Mouse (Mus musculus): ENCODE measurements at regions not wholly inside any gene's neighbourhood (a gene's known extent, or its start where the extent isn't known, plus 50 kb on each side); places are given as distances from the start of the nearest gene placed in this dataset.

DNA sequence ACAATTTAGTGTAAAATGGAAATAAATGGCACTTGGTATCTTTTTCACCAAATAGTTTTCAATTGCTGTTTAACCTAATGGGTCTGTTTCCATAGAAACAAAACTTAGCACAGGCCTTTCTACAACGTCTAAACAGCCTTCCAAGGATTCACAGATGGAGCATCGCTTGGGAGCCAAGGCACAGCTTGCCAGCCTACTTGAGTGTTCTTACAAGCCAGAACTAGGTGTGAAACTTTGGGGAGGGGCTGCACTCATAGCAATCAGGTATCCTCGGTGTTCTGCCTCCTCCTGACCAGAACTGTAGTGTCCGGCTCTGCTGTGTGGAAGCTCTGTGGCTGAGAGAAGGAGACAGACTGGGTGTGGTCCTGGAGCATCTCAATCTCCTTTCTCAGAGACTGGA, 99.1 kb upstream of the Far2 start:
- no peak overlapping the region for H3K4me3 ChIP-seq (replicated peaks; ENCODE audit: low read depth, low read length)
- DNase-seq, result no peak
- H3K9ac ChIP-seq (replicated peaks; ENCODE audit: low read length), result no peak overlapping the region
- no peak overlapping the region for H3K27ac ChIP-seq (replicated peaks; ENCODE audit: low read depth, low read length)
- H3K4me2 ChIP-seq (ENCODE audit: low read length), result no peak overlapping the region
- no peaks in the 10 kb centered on the region for H3K4me1 ChIP-seq (ENCODE audit: control insufficient read depth, insufficient read depth, low read length)
- WGBS, result 84% methylated on average over 4 of the region's 4 CpGs
- ATAC-seq (ENCODE audit: low FRiP score, low TSS enrichment), result no peak
- no peaks in the 10 kb centered on the region for H3K9me3 ChIP-seq (ENCODE audit: control insufficient read depth, low read length)
- H3K36me3 ChIP-seq (ENCODE audit: control insufficient read depth, insufficient read depth, low read length), result no peaks in the 10 kb centered on the region
- no peaks in the 10 kb centered on the region for H3K27me3 ChIP-seq (ENCODE audit: control insufficient read depth, insufficient read depth, low read length)

DNA sequence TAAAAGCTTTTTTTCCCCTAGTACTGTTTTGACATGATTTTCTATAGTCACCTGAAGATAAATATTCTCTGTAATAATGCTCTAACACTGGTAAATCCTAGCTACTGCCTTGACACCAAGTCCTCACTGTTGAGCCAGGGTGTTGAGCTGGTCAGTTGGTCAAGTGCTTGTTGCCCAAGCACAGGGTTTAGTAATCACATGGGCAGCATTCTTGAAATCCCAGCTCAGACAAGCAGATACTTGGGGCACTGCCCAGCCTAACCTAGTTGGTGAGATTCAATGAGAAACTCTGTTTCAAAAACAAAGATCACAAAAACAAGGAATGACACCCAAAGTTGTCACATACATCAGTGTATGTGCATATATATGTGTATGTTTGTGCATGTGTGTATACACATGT, 95.4 kb upstream of the Far2 start:
- H3K27me3 ChIP-seq (ENCODE audit: control insufficient read depth, insufficient read depth, low read length), result no peaks in the 10 kb centered on the region

DNA sequence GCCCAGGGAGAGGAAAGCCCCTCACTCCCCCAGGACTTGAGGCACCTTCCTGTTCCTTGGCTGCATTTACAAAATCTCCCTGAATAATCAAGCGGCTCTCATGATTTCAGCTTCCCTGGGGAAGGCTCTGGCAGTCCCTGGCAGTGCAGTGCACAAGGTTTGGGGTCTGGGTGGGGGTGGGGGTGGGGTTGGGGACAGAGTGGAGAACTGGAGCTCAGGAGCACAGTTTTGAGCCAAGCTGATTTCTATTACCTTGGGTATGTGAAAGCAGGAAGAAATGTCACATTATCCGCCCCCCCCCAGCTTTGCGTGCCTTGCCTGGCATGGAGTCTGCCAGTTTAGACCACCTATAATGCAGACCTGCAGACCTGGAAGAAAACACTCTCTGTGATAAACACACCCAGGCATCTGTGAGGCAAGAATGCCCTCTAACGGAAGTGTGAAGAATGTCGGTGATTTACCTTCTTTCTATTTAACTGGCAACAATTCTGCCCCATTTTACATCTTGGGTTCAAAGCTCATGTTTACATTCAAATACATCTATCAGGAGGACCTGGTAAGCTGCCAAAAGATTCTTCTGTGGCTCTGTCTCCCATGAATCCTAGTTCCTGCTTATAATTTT, 93.9 kb upstream of the Far2 start:
- H3K4me2 ChIP-seq (ENCODE audit: low read length), result no peak overlapping the region
- ATAC-seq (ENCODE audit: low FRiP score, low TSS enrichment), result no peak
- no peak overlapping the region for H3K9ac ChIP-seq (replicated peaks; ENCODE audit: low read length)
- no peaks in the 10 kb centered on the region for H3K9me3 ChIP-seq (ENCODE audit: control insufficient read depth, low read length)
- WGBS, result 57% methylated on average over 5 of the region's 5 CpGs
- H3K27ac ChIP-seq (replicated peaks; ENCODE audit: low read depth, low read length), result no peak overlapping the region
- no peaks in the 10 kb centered on the region for H3K36me3 ChIP-seq (ENCODE audit: control insufficient read depth, insufficient read depth, low read length)
- H3K4me3 ChIP-seq (replicated peaks; ENCODE audit: low read depth, low read length), result no peak overlapping the region
- H3K27me3 ChIP-seq (ENCODE audit: control insufficient read depth, insufficient read depth, low read length), result no peaks in the 10 kb centered on the region
- DNase-seq, result peak; percentile 62
- H3K4me1 ChIP-seq (ENCODE audit: control insufficient read depth, insufficient read depth, low read length), result no peaks in the 10 kb centered on the region

More for the DNA sequence above, 95.4 kb upstream of the Far2 start:
- Histone ChIP-seq H3K4me1 (ENCODE audit: control insufficient read depth, insufficient read depth, low read length) (no peaks in the 10 kb centered on the region), H3K36me3 (ENCODE audit: control insufficient read depth, insufficient read depth, low read length) (no peaks in the 10 kb centered on the region), H3K27ac (replicated peaks; ENCODE audit: low read depth, low read length) (no peak overlapping the region), H3K9ac (replicated peaks; ENCODE audit: low read length) (no peak overlapping the region), H3K4me3 (replicated peaks; ENCODE audit: low read depth, low read length) (no peak overlapping the region), H3K9me3 (ENCODE audit: control insufficient read depth, low read length) (no peaks in the 10 kb centered on the region), H3K4me2 (ENCODE audit: low read length) (no peak overlapping the region)
- DNase-seq, result no peak
- ATAC-seq (ENCODE audit: low FRiP score, low TSS enrichment), result no peak

DNA sequence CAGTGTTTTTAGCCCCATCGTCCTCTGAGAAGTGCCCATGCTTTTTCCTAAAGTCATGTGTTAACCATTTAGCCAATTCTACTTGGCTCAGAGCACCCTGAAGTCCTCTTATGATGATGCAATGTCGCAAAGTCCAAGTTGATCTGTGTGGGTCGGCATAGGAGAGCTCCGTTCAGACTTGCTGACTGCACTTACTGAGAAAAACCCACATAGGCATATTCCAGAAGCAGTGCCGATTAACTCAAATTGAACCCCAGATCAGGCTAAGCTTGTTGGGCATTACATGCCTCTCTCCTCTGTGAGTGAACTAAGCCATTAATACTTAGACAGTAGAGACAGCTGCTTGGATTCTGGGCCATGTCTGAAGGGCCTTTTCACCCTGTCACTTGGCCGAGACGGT, 93.3 kb upstream of the Far2 start:
- no peak for ATAC-seq (ENCODE audit: low FRiP score, low TSS enrichment)

DNA sequence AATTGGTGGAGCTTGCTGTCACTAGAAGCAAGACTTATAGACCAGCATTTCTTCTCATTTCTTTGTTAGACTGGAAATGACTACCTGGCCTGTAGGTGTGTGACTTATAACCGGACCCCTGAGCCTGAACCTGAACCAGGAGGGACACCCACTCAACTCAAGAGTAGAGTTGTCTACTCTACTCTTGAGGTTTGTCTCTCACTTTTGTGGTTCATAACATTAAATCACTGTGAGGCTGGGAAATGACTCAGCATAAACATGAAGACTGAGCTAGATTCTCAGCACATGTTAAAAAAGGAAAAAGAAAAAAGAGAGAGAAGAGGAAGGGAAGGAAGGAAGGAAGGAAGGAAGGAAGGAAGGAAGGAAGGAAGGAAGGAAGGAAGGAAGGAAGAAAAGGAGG, 92.8 kb upstream of the Far2 start:
- Histone ChIP-seq H3K27me3 (ENCODE audit: control insufficient read depth, insufficient read depth, low read length) (no peaks in the 10 kb centered on the region), H3K9ac (replicated peaks; ENCODE audit: low read length) (no peak overlapping the region), H3K27ac (replicated peaks; ENCODE audit: low read depth, low read length) (no peak overlapping the region), H3K36me3 (ENCODE audit: control insufficient read depth, insufficient read depth, low read length) (no peaks in the 10 kb centered on the region), H3K4me1 (ENCODE audit: control insufficient read depth, insufficient read depth, low read length) (no peaks in the 10 kb centered on the region), H3K4me2 (ENCODE audit: low read length) (no peak overlapping the region), H3K9me3 (ENCODE audit: control insufficient read depth, low read length) (no peaks in the 10 kb centered on the region), H3K4me3 (replicated peaks; ENCODE audit: low read depth, low read length) (no peak overlapping the region)
- no peak for DNase-seq
- WGBS, result 93% methylated on average over 1 of the region's 1 CpGs
- ATAC-seq (ENCODE audit: low FRiP score, low TSS enrichment), result no peak

More for the DNA sequence above, 93.3 kb upstream of the Far2 start:
- Histone ChIP-seq H3K9ac (replicated peaks; ENCODE audit: low read length) (no peak overlapping the region), H3K27me3 (ENCODE audit: control insufficient read depth, insufficient read depth, low read length) (no peaks in the 10 kb centered on the region), H3K4me2 (ENCODE audit: low read length) (no peak overlapping the region), H3K4me3 (replicated peaks; ENCODE audit: low read depth, low read length) (no peak overlapping the region), H3K36me3 (ENCODE audit: control insufficient read depth, insufficient read depth, low read length) (no peaks in the 10 kb centered on the region), H3K9me3 (ENCODE audit: control insufficient read depth, low read length) (no peaks in the 10 kb centered on the region), H3K4me1 (ENCODE audit: control insufficient read depth, insufficient read depth, low read length) (no peaks in the 10 kb centered on the region), H3K27ac (replicated peaks; ENCODE audit: low read depth, low read length) (no peak overlapping the region)
- 90% methylated on average over 7 of the region's 7 CpGs for WGBS
- DNase-seq, result no peak

DNA sequence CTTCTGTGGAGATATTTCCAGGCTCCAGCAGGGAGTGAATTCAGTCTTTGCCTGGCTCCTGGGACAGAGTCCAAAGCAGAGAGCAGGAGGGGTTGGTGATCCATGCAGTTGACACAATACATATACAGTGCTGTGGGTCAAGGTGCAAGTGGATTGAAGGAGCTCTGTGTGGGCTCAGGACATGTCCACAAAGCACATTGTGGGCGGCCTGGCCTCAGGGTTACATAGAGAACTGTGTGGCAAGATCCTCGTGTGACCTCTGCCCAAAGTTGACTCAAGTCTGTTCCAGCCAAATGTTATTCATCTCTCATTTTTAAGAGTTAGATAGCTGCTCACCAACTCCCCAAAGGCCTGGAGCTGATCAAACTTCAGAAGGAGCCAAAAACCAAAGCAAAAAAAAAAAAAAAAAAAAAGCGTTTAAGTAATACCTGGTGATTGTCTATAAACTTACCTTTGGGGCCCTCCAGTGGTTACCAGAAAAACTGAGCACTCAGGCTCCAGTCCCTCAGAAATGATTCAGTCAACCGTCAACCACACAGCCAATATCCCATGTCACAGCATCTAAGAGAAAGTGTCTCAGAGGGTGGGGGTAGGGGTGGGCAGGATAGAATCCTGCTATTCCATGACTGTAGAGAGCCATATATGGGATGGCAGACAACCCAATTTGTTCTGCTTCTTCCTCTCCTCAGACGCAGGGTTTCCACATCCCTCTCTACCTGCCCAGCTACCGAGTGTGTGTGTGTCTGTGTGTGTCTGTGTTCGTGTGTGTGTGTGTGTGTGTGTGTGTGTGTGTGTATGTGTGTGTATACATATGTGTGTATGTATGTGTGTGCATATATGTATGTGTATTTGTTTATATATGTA, 91.9 kb upstream of the Far2 start:
- Histone ChIP-seq H3K4me2 (ENCODE audit: low read length) (no peak overlapping the region), H3K9me3 (ENCODE audit: control insufficient read depth, low read length) (no peaks in the 10 kb centered on the region), H3K4me1 (ENCODE audit: control insufficient read depth, insufficient read depth, low read length) (no peaks in the 10 kb centered on the region), H3K27ac (replicated peaks; ENCODE audit: low read depth, low read length) (no peak overlapping the region), H3K27me3 (ENCODE audit: control insufficient read depth, insufficient read depth, low read length) (no peaks in the 10 kb centered on the region), H3K4me3 (replicated peaks; ENCODE audit: low read depth, low read length) (no peak overlapping the region), H3K36me3 (ENCODE audit: control insufficient read depth, insufficient read depth, low read length) (no peaks in the 10 kb centered on the region), H3K9ac (replicated peaks; ENCODE audit: low read length) (no peak overlapping the region)
- ATAC-seq (ENCODE audit: low FRiP score, low TSS enrichment), result no peak
- peak; percentile 61 for DNase-seq
- 66% methylated on average over 7 of the region's 7 CpGs for WGBS

DNA sequence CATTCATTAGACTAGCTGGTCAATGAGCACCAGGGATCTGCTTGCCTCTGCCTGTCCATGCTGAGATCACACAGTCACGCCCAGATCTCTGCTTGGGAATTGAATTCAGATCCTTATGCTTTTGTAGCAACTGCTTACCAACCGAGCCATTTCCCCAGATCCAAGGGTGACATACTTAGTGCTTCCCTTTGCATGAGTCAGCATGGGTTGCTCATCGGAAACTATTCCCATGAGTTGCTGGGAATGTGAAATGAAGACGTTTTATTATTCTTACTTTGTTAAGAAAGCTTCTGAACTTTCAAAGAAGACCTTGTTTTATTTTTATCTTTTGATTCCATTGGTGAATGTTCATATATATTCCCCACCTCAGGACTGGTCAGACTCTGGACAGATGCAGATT, 82.3 kb upstream of the Far2 start:
- Histone ChIP-seq H3K9me3 (ENCODE audit: control insufficient read depth, low read length) (no peaks in the 10 kb centered on the region), H3K4me3 (replicated peaks; ENCODE audit: low read depth, low read length) (no peak overlapping the region), H3K9ac (replicated peaks; ENCODE audit: low read length) (no peak overlapping the region), H3K27me3 (ENCODE audit: control insufficient read depth, insufficient read depth, low read length) (no peaks in the 10 kb centered on the region), H3K36me3 (ENCODE audit: control insufficient read depth, insufficient read depth, low read length) (no peaks in the 10 kb centered on the region), H3K27ac (replicated peaks; ENCODE audit: low read depth, low read length) (no peak overlapping the region), H3K4me2 (ENCODE audit: low read length) (no peak overlapping the region), H3K4me1 (ENCODE audit: control insufficient read depth, insufficient read depth, low read length) (no peaks in the 10 kb centered on the region)
- 86% methylated on average over 4 of the region's 4 CpGs for WGBS
- ATAC-seq (ENCODE audit: low FRiP score, low TSS enrichment) (no peak), DNase-seq (no peak)

DNA sequence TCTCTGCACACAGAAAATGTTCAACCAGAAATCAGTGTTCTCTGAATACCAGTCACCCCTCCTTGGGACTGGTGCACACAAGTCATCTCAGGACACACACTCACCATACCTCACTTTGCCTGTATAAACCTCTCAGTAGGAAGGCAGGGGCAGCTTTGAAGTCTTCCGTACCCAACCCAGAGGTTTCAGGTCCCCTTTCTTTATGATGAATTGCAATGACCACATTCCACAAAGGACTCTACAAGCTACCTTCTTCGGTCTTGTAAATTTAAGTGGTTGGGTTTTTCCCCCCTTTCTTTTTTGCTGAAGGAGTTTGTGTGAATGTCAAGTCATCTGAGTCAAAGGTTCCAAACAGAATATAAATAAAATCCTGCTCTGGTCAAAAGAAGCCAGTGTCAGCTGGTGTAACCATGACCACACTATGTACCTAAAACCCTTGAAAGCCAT, 76.9 kb upstream of the Far2 start:
- no peak overlapping the region for H3K27ac ChIP-seq (replicated peaks; ENCODE audit: low read depth, low read length)
- ATAC-seq (ENCODE audit: low FRiP score, low TSS enrichment) (no peak), DNase-seq (no peak)
- no peak overlapping the region for H3K9ac ChIP-seq (replicated peaks; ENCODE audit: low read length)
- H3K4me3 ChIP-seq (replicated peaks; ENCODE audit: low read depth, low read length), result no peak overlapping the region
- H3K9me3 ChIP-seq (ENCODE audit: control insufficient read depth, low read length), result no peaks in the 10 kb centered on the region
- no peaks in the 10 kb centered on the region for H3K36me3 ChIP-seq (ENCODE audit: control insufficient read depth, insufficient read depth, low read length)
- no peaks in the 10 kb centered on the region for H3K27me3 ChIP-seq (ENCODE audit: control insufficient read depth, insufficient read depth, low read length)
- 93% methylated on average over 2 of the region's 2 CpGs for WGBS
- no peak overlapping the region for H3K4me2 ChIP-seq (ENCODE audit: low read length)
- H3K4me1 ChIP-seq (ENCODE audit: control insufficient read depth, insufficient read depth, low read length), result no peaks in the 10 kb centered on the region

DNA sequence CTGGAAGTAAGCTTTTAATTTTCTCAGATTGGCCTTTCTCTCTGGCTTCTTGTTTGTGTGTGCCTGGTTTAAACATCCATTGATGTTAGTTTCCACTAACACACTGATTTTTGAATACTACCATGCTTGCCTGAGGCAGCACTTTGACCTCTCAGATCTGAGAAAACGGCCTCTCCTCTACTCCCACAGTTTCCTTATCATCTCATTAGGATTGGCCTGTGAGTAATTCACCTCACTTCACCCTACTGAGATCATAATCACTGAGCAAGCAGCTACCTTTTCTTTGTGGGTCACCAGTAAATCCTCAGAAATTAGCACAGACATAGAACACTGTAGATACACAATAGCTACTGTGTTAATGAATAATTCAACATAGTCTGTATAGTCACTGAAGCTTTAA, 74.5 kb upstream of the Far2 start:
- H3K9me3 ChIP-seq (ENCODE audit: control insufficient read depth, low read length), result no peaks in the 10 kb centered on the region
- H3K9ac ChIP-seq (replicated peaks; ENCODE audit: low read length), result no peak overlapping the region
- H3K4me1 ChIP-seq (ENCODE audit: control insufficient read depth, insufficient read depth, low read length), result no peaks in the 10 kb centered on the region
- H3K27me3 ChIP-seq (ENCODE audit: control insufficient read depth, insufficient read depth, low read length), result no peaks in the 10 kb centered on the region
- ATAC-seq (ENCODE audit: low FRiP score, low TSS enrichment) (no peak), DNase-seq (no peak)
- H3K27ac ChIP-seq (replicated peaks; ENCODE audit: low read depth, low read length), result no peak overlapping the region
- no peaks in the 10 kb centered on the region for H3K36me3 ChIP-seq (ENCODE audit: control insufficient read depth, insufficient read depth, low read length)
- H3K4me2 ChIP-seq (ENCODE audit: low read length), result no peak overlapping the region
- 45% methylated on average over 1 of the region's 1 CpGs for WGBS
- no peak overlapping the region for H3K4me3 ChIP-seq (replicated peaks; ENCODE audit: low read depth, low read length)

All from midbrain, embryonic 14.5 days (tissue).